Mouse (Mus musculus) kidney, postnatal 0 days (tissue): ENCODE measurements around the gene Srarp. TPM values are rescaled to one million over a fixed set of nuclear protein-coding genes. Genes with fewer than 3 reads are reported as not detected.

Experiments used
- ATAC-seq: fragments of 200-750 bp; cut with Nextera tagmentation; replicated peaks from 2 replicates; pipeline ENCODE4 v1.8.0; 2017; ENCODE audit warnings: low read depth, moderate number of reproducible peaks, moderate TSS enrichment, moderate library complexity; ENCODE audit not compliant: low FRiP score
- DNase-seq: peaks from one replicate; pipeline ENCODE4 v3.0.0-alpha.2; 2016; ENCODE audit warnings: low spot score
- H3K27ac ChIP-seq: fragments of 300-500 bp; sonication (generic); 2 replicates; pipeline ENCODE4 v1.5.1; 2014; ENCODE audit warnings: mild to moderate bottlenecking
- H3K27me3 ChIP-seq: fragments of 300-500 bp; sonication (generic); 2 replicates; pipeline ENCODE4 v1.6.1; 2014; ENCODE audit warnings: low read length, mixed read lengths; ENCODE audit not compliant: insufficient read depth
- H3K36me3 ChIP-seq: fragments of 300-500 bp; sonication (generic); 2 replicates; pipeline ENCODE4 v1.6.1; 2014; ENCODE audit warnings: low read length, mixed read lengths; ENCODE audit not compliant: insufficient read depth
- H3K4me1 ChIP-seq: fragments of 300-500 bp; sonication (generic); replicated peaks from 2 replicates; pipeline ENCODE4 v1.6.1; 2014; ENCODE audit warnings: antibody characterized with exemption, low read length, mixed read lengths; ENCODE audit not compliant: insufficient read depth
- H3K4me2 ChIP-seq: fragments of 300-500 bp; sonication (generic); 2 replicates; pipeline ENCODE4 v1.6.1; 2014; ENCODE audit warnings: mild to moderate bottlenecking, low read length, moderate library complexity, mixed read lengths
- H3K4me3 ChIP-seq: fragments of 300-500 bp; sonication (generic); replicated peaks from 2 replicates; pipeline ENCODE4 v1.5.1; 2014; ENCODE audit warnings: low read depth, low read length
- H3K9ac ChIP-seq: fragments of 300-500 bp; sonication (generic); 2 replicates; pipeline ENCODE4 v1.6.1; 2014; ENCODE audit warnings: low read depth, low read length
- H3K9me3 ChIP-seq: fragments of 300-500 bp; sonication (generic); replicated peaks from 2 replicates; pipeline ENCODE4 v1.6.1; 2016; ENCODE audit warnings: low read length, inconsistent platforms, mixed read lengths
- CTCF ChIP-seq: IDR thresholded peaks from 2 replicates; pipeline ENCODE4 v1.5.1; 2016; ENCODE audit warnings: antibody characterized with exemption, low read depth, mild to moderate bottlenecking, moderate library complexity
- WGBS: fragments of 180-500 bp; shearing (Covaris S2); extraction: QIAGEN DNeasy Blood & Tissue Kit; methylation state at CpG from one replicate; pipeline ENCODE4 v1.1.7; 2014; 5-methylcytosine and 5-hydroxymethylcytosine counted together
- polyA plus RNA-seq: library from polyadenylated mRNA; unstranded; fragments of >200 nt; fragmentation: Nextera tagmentation; extraction: Ambion mirVana; gene quantifications from 2 replicates; pipeline ENCODE4 v1.2.1, GENCODE M21; 2015

The Srarp gene
- polyA plus RNA-seq, 1 experiment from 2014 or later, result 0.47 TPM

GRCm38 (mm10) chr4:141389366-141390150, 46.3 kb downstream of the Srarp start:
- no peak for ATAC-seq
- Histone ChIP-seq H3K4me2 (no peak overlapping the region), H3K9me3 (no peaks in the 10 kb centered on the region), H3K27me3 (0 out of 2 replicates have a peak, but pooled peaks cover 2% of the 10 kb centered on the region), H3K4me3 (no peak overlapping the region), H3K27ac (no peak overlapping the region), H3K4me1 (no peaks in the 10 kb centered on the region), H3K9ac (no peak overlapping the region), H3K36me3 (no peaks in the 10 kb centered on the region)
- TF ChIP-seq CTCF, result no peak
- DNase-seq, result no peak
- 67% methylated on average over 18 of the region's 18 CpGs for WGBS

- no peak for DNase-seq
- no peaks in the 10 kb centered on the region for H3K4me1 ChIP-seq
- WGBS, result 68% methylated on average over 5 of the region's 5 CpGs
- H3K27me3 ChIP-seq, result 0 out of 2 replicates have a peak, but pooled peaks cover 6% of the 10 kb centered on the region
- no peak overlapping the region for H3K4me3 ChIP-seq
- H3K9ac ChIP-seq, result no peak overlapping the region
- no peaks in the 10 kb centered on the region for H3K36me3 ChIP-seq
- H3K9me3 ChIP-seq, result no peaks in the 10 kb centered on the region
- no peak for TF ChIP-seq CTCF
- H3K27ac ChIP-seq, result no peak overlapping the region
- peak; percentile 18; the same call in 1 of the 2 replicates for ATAC-seq
- no peak overlapping the region for H3K4me2 ChIP-seq
Observed at GRCm38 (mm10) chr4:141387933-141388332, 48.0 kb downstream of the Srarp start.

- Histone ChIP-seq H3K4me1 (peaks cover 5% of the 10 kb centered on the region; the same call in 1 of the 2 replicates), H3K4me2 (no peak overlapping the region), H3K9me3 (no peaks in the 10 kb centered on the region), H3K36me3 (no peaks in the 10 kb centered on the region), H3K27ac (no peak overlapping the region), H3K4me3 (no peak overlapping the region), H3K27me3 (0 out of 2 replicates have a peak, but pooled peaks cover 6% of the 10 kb centered on the region), H3K9ac (no peak overlapping the region)
- 19% methylated on average over 5 of the region's 5 CpGs for WGBS
- peak; percentile 96 for TF ChIP-seq CTCF
- ATAC-seq (no peak), DNase-seq (peak; percentile 78)
Observed at GRCm38 (mm10) chr4:141387093-141387784, 48.7 kb downstream of the Srarp start.

GRCm38 (mm10) chr4:141386150-141386549, 49.8 kb downstream of the Srarp start:
- TF ChIP-seq CTCF, result peak; percentile 21; the same call in 1 of the 2 replicates
- no peak for DNase-seq
- H3K27me3 ChIP-seq, result peaks cover 10% of the 10 kb centered on the region; the same call in 1 of the 2 replicates
- no peaks in the 10 kb centered on the region for H3K36me3 ChIP-seq
- H3K4me1 ChIP-seq, result peaks cover 9% of the 10 kb centered on the region; the same call in 1 of the 2 replicates
- no peak overlapping the region for H3K4me2 ChIP-seq
- H3K9ac ChIP-seq, result no peak overlapping the region
- ATAC-seq, result no peak
- H3K4me3 ChIP-seq, result no peak overlapping the region
- H3K9me3 ChIP-seq, result no peaks in the 10 kb centered on the region
- H3K27ac ChIP-seq, result no peak overlapping the region
- 75% methylated on average over 7 of the region's 7 CpGs for WGBS

- H3K27ac ChIP-seq, result no peak overlapping the region
- TF ChIP-seq CTCF, result peak; percentile 94
- WGBS, result 1% methylated on average over 7 of the region's 7 CpGs
- H3K4me1 ChIP-seq, result peaks cover 9% of the 10 kb centered on the region; the same call in 1 of the 2 replicates
- no peaks in the 10 kb centered on the region for H3K36me3 ChIP-seq
- DNase-seq, result peak; percentile 80
- peaks cover 10% of the 10 kb centered on the region; the same call in 1 of the 2 replicates for H3K27me3 ChIP-seq
- H3K4me2 ChIP-seq, result no peak overlapping the region
- no peaks in the 10 kb centered on the region for H3K9me3 ChIP-seq
- no peak overlapping the region for H3K4me3 ChIP-seq
- peak; percentile 14; the same call in 1 of the 2 replicates for ATAC-seq
- no peak overlapping the region for H3K9ac ChIP-seq
Observed at GRCm38 (mm10) chr4:141385275-141385674, 50.6 kb downstream of the Srarp start.

Other genes with a start within 250 kb of the Srarp start
- gene Rsg1, start 222.1 kb downstream of the Srarp start, polyA plus RNA-seq, result 2.7 and 3.1 TPM in 2 replicates
- 5.2 and 5.7 TPM in 2 replicates for gene Arhgef19, start 196.6 kb downstream of the Srarp start, polyA plus RNA-seq
- gene Epha2, start 134.9 kb downstream of the Srarp start, polyA plus RNA-seq, result 5.6 and 5.8 TPM in 2 replicates
- 2.8 and 3.1 TPM in 2 replicates for gene Fam131c, start 67.9 kb downstream of the Srarp start, polyA plus RNA-seq
- gene Clcnka, start 37.4 kb downstream of the Srarp start, polyA plus RNA-seq, result 57.7 and 58.1 TPM in 2 replicates
- gene Clcnkb, start 20.1 kb downstream of the Srarp start, polyA plus RNA-seq, result 155 and 161 TPM in 2 replicates
- 0.29 and 0.41 TPM in 2 replicates for gene Hspb7, start 15.3 kb downstream of the Srarp start, polyA plus RNA-seq
- 24.6 and 26.4 TPM in 2 replicates for gene Zbtb17, start 8.5 kb upstream of the Srarp start, polyA plus RNA-seq
- gene Spen, start 102.5 kb upstream of the Srarp start, polyA plus RNA-seq, result 6.2 and 6.6 TPM in 2 replicates
- gene Fblim1, start 170.0 kb upstream of the Srarp start, polyA plus RNA-seq, result 58.1 and 64.6 TPM in 2 replicates
- 7.7 and 9.5 TPM in 2 replicates for gene Tmem82, start 182.5 kb upstream of the Srarp start, polyA plus RNA-seq
- 1.9 and 2.3 TPM in 2 replicates for gene Slc25a34, start 187.7 kb upstream of the Srarp start, polyA plus RNA-seq
- gene Plekhm2, start 228.8 kb upstream of the Srarp start, polyA plus RNA-seq, result 6.0 and 6.2 TPM in 2 replicates
- not detected in 2 replicates for gene Rsc1a1, start 249.5 kb upstream of the Srarp start, polyA plus RNA-seq